Mouse (Mus musculus): Measurements from ENCODE around the gene Exoc4.

DNA sequence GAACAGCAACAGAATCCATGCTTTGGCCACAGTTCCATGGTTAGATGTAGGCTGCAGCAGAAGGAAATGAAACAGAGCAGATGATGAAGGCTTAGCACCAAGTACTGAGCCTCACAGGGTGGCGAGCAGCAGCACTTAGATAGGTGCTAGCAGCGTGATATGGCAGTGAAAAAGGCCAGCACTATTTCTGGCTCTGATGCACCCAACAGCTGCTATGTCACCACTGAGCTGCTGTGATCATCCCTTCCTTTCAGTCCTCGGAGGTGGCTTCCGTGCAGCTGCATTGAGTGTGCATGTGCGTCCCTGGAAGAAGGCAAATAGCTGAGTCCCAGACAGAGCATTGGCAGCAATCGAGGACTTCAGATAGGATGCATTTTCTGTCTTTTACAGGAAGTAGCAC is 112.7 kb downstream of the Exoc4 start:
- TF ChIP-seq POLR2A (IDR thresholded peaks at IDR 0.05; ENCODE audit: borderline replicate concordance, extremely low read depth, low read depth, low read length) = no peak
- TF ChIP-seq CTCF (IDR thresholded peaks at IDR 0.05; ENCODE audit: insufficient read depth, low read length) = no peak
